Mouse (Mus musculus): ENCODE data around the gene Dnase2b. TPM values are rescaled to one million over a fixed set of nuclear protein-coding genes. Genes with fewer than 3 reads are reported as not detected.

Dnase2b gene
- polyA plus RNA-seq, 1 experiment from 2014 or later, result not detected

DNA sequence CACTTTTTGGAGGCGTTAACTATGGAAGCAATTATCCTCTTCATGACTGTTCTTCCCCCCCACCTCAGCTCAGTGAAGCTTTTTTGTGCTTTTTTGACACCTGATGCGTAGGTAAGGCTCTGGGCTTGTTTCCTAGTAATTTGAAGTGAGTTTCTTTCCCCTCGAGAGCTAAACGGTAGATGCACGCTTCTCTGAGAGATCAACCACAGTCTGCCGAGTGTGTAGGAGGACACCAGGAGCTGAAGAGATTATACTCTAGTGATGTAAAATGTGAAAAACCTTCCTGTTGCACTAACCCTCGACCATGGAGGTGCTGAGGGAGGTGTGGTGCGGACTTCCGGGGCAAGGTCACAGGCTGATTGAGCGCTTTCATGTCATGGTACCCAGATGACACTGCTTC is 4.7 kb upstream of the Dnase2b start:
- H3K36me3 ChIP-seq (ENCODE audit: control insufficient read depth, insufficient read depth, low read length), result no peaks in the 10 kb centered on the region
- no peaks in the 10 kb centered on the region for H3K4me1 ChIP-seq (replicated peaks; ENCODE audit: control insufficient read depth, insufficient read depth)
- no peak overlapping the region for H3K4me2 ChIP-seq (replicated peaks; ENCODE audit: low read depth)
- H3K9ac ChIP-seq (ENCODE audit: low read length), result no peak overlapping the region
- no peak for DNase-seq (ENCODE audit: low spot score)
- TF ChIP-seq CTCF (IDR thresholded peaks at IDR 0.05; ENCODE audit: low read depth), result no peak
- no peaks in the 10 kb centered on the region for H3K9me3 ChIP-seq (ENCODE audit: control insufficient read depth, low read length)
- WGBS, result 84% methylated on average over 10 of the region's 10 CpGs
- H3K27ac ChIP-seq (replicated peaks), result no peak overlapping the region
- H3K27me3 ChIP-seq (ENCODE audit: control insufficient read depth, insufficient read depth, low read length), result no peaks in the 10 kb centered on the region
- no peak overlapping the region for H3K4me3 ChIP-seq (ENCODE audit: low read depth, low read length)
- no peak for ATAC-seq (ENCODE audit: low FRiP score, low TSS enrichment)

DNA sequence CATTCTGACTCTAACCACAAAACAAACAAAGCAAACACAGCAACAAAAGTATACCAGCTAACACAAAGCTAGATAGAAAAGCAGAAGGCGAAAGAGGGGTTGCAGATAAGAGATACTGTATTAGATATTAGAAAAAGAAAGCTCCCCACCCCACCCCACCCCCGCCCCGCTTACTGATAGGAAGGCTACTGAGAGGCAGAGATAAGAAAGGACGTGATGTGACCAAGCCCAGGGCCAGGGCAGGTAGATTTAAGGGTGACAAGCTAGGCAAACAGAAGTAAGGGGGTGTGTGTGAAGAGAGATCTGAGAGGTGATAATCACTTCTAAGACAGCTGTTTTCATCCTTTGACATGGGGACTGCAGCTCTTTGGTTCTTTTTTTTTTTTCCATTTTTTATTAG is 3.0 kb upstream of the Dnase2b start:
- TF ChIP-seq CTCF (IDR thresholded peaks at IDR 0.05; ENCODE audit: low read depth) (no peak), EP300 (optimal IDR thresholded peaks at IDR 0.05) (no peak)
- Histone ChIP-seq H3K36me3 (ENCODE audit: control insufficient read depth, insufficient read depth, low read length) (no peaks in the 10 kb centered on the region), H3K4me3 (ENCODE audit: low read depth, low read length) (no peak overlapping the region), H3K4me1 (replicated peaks; ENCODE audit: control insufficient read depth, insufficient read depth) (no peaks in the 10 kb centered on the region), H3K27ac (replicated peaks) (no peak overlapping the region), H3K4me2 (replicated peaks; ENCODE audit: low read depth) (no peak overlapping the region), H3K9ac (ENCODE audit: low read length) (no peak overlapping the region), H3K9me3 (ENCODE audit: control insufficient read depth, low read length) (no peaks in the 10 kb centered on the region), H3K27me3 (ENCODE audit: control insufficient read depth, insufficient read depth, low read length) (no peaks in the 10 kb centered on the region)
- DNase-seq (ENCODE audit: low spot score), result no peak
- ATAC-seq (ENCODE audit: low FRiP score, low TSS enrichment), result no peak
- 46% methylated on average over 4 of the region's 4 CpGs for WGBS

DNA sequence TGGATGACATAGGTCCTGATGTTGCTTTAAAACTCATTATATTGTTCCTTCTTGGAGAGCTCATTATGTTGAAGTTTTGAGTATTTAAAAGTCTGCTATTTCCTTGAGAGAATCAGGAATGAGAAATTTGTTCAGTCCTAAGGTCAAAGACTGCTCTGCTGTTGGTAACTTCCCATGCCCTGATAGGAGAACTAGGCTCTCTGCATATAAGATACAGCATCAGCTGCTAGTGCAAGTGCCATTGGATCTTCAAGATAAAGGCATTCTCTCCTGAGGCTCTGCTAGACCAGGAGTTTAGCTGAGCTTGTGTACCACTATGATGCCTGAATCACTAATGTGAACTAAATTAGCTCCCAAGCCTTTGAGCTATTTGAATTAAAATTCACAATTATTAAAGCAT is 2.5 kb upstream of the Dnase2b start:
- no peak overlapping the region for H3K4me3 ChIP-seq (ENCODE audit: low read depth, low read length)
- H3K4me2 ChIP-seq (replicated peaks; ENCODE audit: low read depth), result no peak overlapping the region
- H3K4me1 ChIP-seq (replicated peaks; ENCODE audit: control insufficient read depth, insufficient read depth), result no peaks in the 10 kb centered on the region
- DNase-seq (ENCODE audit: low spot score) (no peak), ATAC-seq (ENCODE audit: low FRiP score, low TSS enrichment) (no peak)
- no peak overlapping the region for H3K9ac ChIP-seq (ENCODE audit: low read length)
- H3K36me3 ChIP-seq (ENCODE audit: control insufficient read depth, insufficient read depth, low read length), result no peaks in the 10 kb centered on the region
- H3K27me3 ChIP-seq (ENCODE audit: control insufficient read depth, insufficient read depth, low read length), result no peaks in the 10 kb centered on the region
- TF ChIP-seq EP300 (optimal IDR thresholded peaks at IDR 0.05) (no peak), CTCF (IDR thresholded peaks at IDR 0.05; ENCODE audit: low read depth) (no peak)
- no peaks in the 10 kb centered on the region for H3K9me3 ChIP-seq (ENCODE audit: control insufficient read depth, low read length)
- no peak overlapping the region for H3K27ac ChIP-seq (replicated peaks)

DNA sequence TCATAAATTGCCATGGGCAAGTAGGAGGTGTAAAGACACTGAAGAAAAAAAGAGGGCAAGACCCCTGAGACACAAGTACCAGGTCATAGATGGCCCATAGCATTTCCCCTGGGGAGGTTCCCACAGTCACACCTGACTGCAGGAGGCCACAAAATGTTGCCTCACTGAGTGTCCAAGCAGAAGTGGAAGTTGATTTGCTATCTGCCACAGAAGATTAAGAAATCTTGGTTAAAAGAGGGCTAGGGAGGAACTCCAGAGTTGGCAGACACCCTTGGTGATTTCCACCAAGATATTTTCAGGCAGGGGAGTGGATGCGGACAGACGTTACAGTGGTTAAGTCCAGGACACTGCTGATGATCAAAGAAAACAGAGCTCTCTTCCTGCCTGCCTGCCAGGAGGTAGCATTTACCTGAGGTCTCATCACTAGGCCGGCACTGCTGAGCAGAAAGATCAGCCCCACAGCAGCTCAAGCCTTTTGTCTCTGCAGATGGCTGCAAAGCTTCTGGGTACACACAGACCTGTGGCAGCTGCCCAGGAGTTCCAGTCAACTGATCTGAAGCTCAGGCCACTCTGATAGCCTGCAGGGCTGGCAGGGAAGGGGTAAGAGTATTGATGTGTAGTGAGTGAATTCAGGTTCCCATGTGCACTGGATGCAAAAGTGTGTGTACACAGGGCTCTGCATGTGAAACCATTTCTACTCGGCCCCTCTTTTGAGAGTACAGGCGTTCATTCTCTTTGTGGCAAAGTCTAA is 1.3 kb upstream of the Dnase2b start:
- WGBS, result 78% methylated on average over 5 of the region's 5 CpGs

DNA sequence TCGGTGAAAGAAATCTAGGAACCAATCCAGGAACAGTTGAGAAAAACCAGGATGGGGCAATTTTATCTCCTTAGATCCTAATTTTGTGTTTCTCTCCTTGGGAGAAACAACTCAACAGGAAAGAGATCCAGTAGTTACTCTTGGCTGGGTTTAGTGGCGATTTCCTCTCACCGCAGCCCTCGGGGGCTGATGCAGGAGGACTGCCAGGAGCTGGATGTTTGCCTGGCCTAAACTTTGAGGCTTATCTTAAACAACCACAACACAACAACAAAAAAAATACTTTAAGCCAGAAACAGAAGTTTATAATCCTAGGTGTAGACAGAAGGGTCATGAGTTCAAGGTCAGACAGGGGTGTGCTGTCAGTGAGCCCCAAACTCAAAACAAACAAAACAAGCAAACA is 3.6 kb downstream of the Dnase2b start:
- ATAC-seq (ENCODE audit: low FRiP score, low TSS enrichment) (no peak), DNase-seq (ENCODE audit: low spot score) (no peak)
- no peaks in the 10 kb centered on the region for H3K4me1 ChIP-seq (replicated peaks; ENCODE audit: control insufficient read depth, insufficient read depth)
- no peaks in the 10 kb centered on the region for H3K27me3 ChIP-seq (ENCODE audit: control insufficient read depth, insufficient read depth, low read length)
- 60% methylated on average over 4 of the region's 4 CpGs for WGBS
- H3K9ac ChIP-seq (ENCODE audit: low read length), result no peak overlapping the region
- no peak overlapping the region for H3K4me3 ChIP-seq (ENCODE audit: low read depth, low read length)
- no peaks in the 10 kb centered on the region for H3K36me3 ChIP-seq (ENCODE audit: control insufficient read depth, insufficient read depth, low read length)
- H3K27ac ChIP-seq (replicated peaks), result no peak overlapping the region
- no peak for TF ChIP-seq EP300 (optimal IDR thresholded peaks at IDR 0.05)
- no peak for TF ChIP-seq CTCF (IDR thresholded peaks at IDR 0.05; ENCODE audit: low read depth)
- no peaks in the 10 kb centered on the region for H3K9me3 ChIP-seq (ENCODE audit: control insufficient read depth, low read length)
- H3K4me2 ChIP-seq (replicated peaks; ENCODE audit: low read depth), result no peak overlapping the region

More for the DNA sequence above, 1.3 kb upstream of the Dnase2b start:
- Histone ChIP-seq H3K27ac (replicated peaks) (no peak overlapping the region), H3K4me3 (ENCODE audit: low read depth, low read length) (no peak overlapping the region), H3K4me2 (replicated peaks; ENCODE audit: low read depth) (no peak overlapping the region), H3K4me1 (replicated peaks; ENCODE audit: control insufficient read depth, insufficient read depth) (no peaks in the 10 kb centered on the region), H3K27me3 (ENCODE audit: control insufficient read depth, insufficient read depth, low read length) (no peaks in the 10 kb centered on the region), H3K36me3 (ENCODE audit: control insufficient read depth, insufficient read depth, low read length) (no peaks in the 10 kb centered on the region), H3K9me3 (ENCODE audit: control insufficient read depth, low read length) (no peaks in the 10 kb centered on the region), H3K9ac (ENCODE audit: low read length) (no peak overlapping the region)
- no peak for TF ChIP-seq CTCF (IDR thresholded peaks at IDR 0.05; ENCODE audit: low read depth)
- TF ChIP-seq EP300 (optimal IDR thresholded peaks at IDR 0.05), result no peak
- no peak for ATAC-seq (ENCODE audit: low FRiP score, low TSS enrichment)
- no peak for DNase-seq (ENCODE audit: low spot score)

DNA sequence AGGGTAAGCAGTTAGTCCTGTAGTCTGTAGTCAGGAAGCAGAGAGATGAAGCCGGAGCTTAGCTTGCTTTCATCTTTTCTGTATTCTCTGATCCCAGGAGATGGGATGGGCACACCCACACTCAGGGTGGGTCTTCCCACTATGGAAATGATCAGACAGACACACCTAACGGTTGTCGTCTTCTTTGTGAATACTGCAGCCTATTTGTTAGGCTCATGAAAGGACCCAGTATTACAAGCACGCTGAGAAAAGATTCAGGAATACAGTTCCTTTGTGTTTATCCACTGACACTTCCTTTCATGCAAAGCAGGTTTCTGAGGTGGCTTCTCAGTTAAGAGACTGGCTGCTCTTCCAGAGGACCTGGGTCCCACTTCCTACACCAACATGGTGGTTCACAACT is 4.1 kb downstream of the Dnase2b start:
- DNase-seq (ENCODE audit: low spot score) (no peak), ATAC-seq (ENCODE audit: low FRiP score, low TSS enrichment) (no peak)
- no peaks in the 10 kb centered on the region for H3K36me3 ChIP-seq (ENCODE audit: control insufficient read depth, insufficient read depth, low read length)
- no peak overlapping the region for H3K27ac ChIP-seq (replicated peaks)
- no peak for TF ChIP-seq EP300 (optimal IDR thresholded peaks at IDR 0.05)
- H3K27me3 ChIP-seq (ENCODE audit: control insufficient read depth, insufficient read depth, low read length), result no peaks in the 10 kb centered on the region
- no peaks in the 10 kb centered on the region for H3K4me1 ChIP-seq (replicated peaks; ENCODE audit: control insufficient read depth, insufficient read depth)
- no peaks in the 10 kb centered on the region for H3K9me3 ChIP-seq (ENCODE audit: control insufficient read depth, low read length)
- H3K4me2 ChIP-seq (replicated peaks; ENCODE audit: low read depth), result no peak overlapping the region
- H3K9ac ChIP-seq (ENCODE audit: low read length), result no peak overlapping the region
- H3K4me3 ChIP-seq (ENCODE audit: low read depth, low read length), result no peak overlapping the region
- 72% methylated on average over 4 of the region's 4 CpGs for WGBS
